Mouse (Mus musculus): ENCODE data around the gene Ptk6.

- TF ChIP-seq POLR2AphosphoS2 (IDR thresholded peaks at IDR 0.05; ENCODE audit: low read length) (no peak), ELF1 (IDR thresholded peaks at IDR 0.05; ENCODE audit: low read depth, low read length) (no peak), CTCF (IDR thresholded peaks at IDR 0.05 in 2 of 3, conservative IDR thresholded peaks at IDR 0.05 in 1 of 3; ENCODE audit: control insufficient read depth in 1 of 3, insufficient read depth in 1 of 3, low read depth in 2 of 3, low read length in 3 of 3, poor library complexity in 1 of 3, severe bottlenecking in 1 of 3) (no peak), GATA1 (IDR thresholded peaks at IDR 0.05; ENCODE audit: low read depth, low read length) (no peak), CHD2 (IDR thresholded peaks at IDR 0.05; ENCODE audit: low read length) (no peak), MAX (IDR thresholded peaks at IDR 0.05; ENCODE audit: low read length) (no peak), EP300 (IDR thresholded peaks at IDR 0.05; ENCODE audit: low read depth in 1 of 2, low read length in 2 of 2) (no peak), RCOR1 (IDR thresholded peaks at IDR 0.05; ENCODE audit: low read depth, low read length) (no peak), POLR2A (IDR thresholded peaks at IDR 0.05; ENCODE audit: control insufficient read depth in 1 of 2, insufficient read depth in 1 of 2, low read depth in 1 of 2, low read length in 2 of 2, poor library complexity in 1 of 2) (no peak), MAFK (IDR thresholded peaks at IDR 0.05; ENCODE audit: borderline replicate concordance, low read depth, low read length) (no peak), MYB (IDR thresholded peaks at IDR 0.05; ENCODE audit: low read depth, low read length) (no peak)
These were observed 13.9 kb downstream of the Ptk6 start for GRCm38 (mm10) chr2:181188681-181189080.
